Mouse (Mus musculus) Patski (cell line): ENCODE measurements at regions not wholly inside any gene's neighbourhood (a gene's known extent, or its start where the extent isn't known, plus 50 kb on each side); places are given as distances from the start of the nearest gene placed in this dataset.
A peak's percentile ranks its signal among the peaks of the same experiment; 100 is the strongest.
"Not testable (repeated sequence)": the region's sequence is repeated elsewhere in the genome, so short reads cannot be mapped to it uniquely, and the experiment has no call there.

ENCODE experiments used
- ATAC-seq: fragments of 100-300 bp; one replicate; pipeline ENCODE4 v1.8.0; 2021
- CTCF ChIA-PET: fragments of 350-600 bp; sonication (Branson Sonifier 250); formaldehyde crosslinking; loops from one replicate; lab custom pipeline; 2022; ENCODE audit warnings: inconsistent platforms; lab: Charles Lee
- POLR2A ChIA-PET: fragments of 350-600 bp; sonication (Branson Sonifier 250); formaldehyde crosslinking; loops from one replicate; lab custom pipeline; 2022; ENCODE audit warnings: antibody characterized with exemption, inconsistent platforms; lab: Charles Lee
- DNase-seq: peaks from one replicate; pipeline ENCODE4 v3.0.0-alpha.2; 2011; ENCODE audit warnings: low read depth, low spot score
- H3K27me3 ChIP-seq: fragments of 371-371 bp; one replicate; pipeline ENCODE4 v1.5.1; 2021
- CTCF ChIP-seq: fragments of 100-300 bp; IDR thresholded peaks from one replicate; pipeline ENCODE4 v1.5.1; 2021
- in situ Hi-C: fragments of 300-500 bp; cut with MboI; formaldehyde crosslinking; loops from 3 replicates; pipeline ENCODE4 v1.11.1; 2018; ENCODE audit warnings: low pct_unique_long_range_greater_than_20kb, mixed read lengths

DNA sequence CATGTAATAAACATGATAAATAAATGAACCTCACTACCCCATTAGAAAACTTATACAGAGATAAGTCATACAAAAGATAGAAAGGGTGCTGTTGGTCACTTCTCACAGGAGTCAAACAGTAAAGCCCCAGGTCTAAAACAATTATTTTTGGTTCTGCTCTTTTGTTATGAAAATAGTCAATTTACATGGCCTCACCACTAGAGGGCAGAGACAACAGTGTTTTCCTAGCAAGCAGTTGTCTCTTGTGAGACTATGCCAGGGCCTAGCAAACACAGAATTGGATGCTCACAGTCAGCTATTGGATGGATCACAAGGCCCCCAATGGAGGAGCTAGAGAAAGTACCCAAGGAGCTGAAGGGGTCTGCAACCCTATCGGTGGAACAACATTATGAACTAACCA lies 96.3 kb upstream of the 4930550L24Rik start:
- peak; percentile 47 for TF ChIP-seq CTCF
- in situ Hi-C loops, CTCF ChIA-PET, ATAC-seq, POLR2A ChIA-PET, DNase-seq: not testable (repeated sequence)
- H3K27me3 ChIP-seq, result peaks cover 29% of the 10 kb centered on the region
